ENCODE assay signal across 9 mouse cellular contexts in genomic region chr8:72590198-72590597, GRCm38 (mm10). TPM values are rescaled to one million over a fixed set of nuclear protein-coding genes. Genes with fewer than 3 reads are reported as not detected.
A peak's percentile ranks its signal among the peaks of the same experiment; 100 is the strongest.
DNase-seq lines count a peak whose midpoint lies in the region; ATAC-seq and TF ChIP-seq lines count a peak whose summit lies in the region.
"Had no signal": no experiment of that assay in that cellular context is flagged by ENCODE, and none has a peak within 500 bp of the region (broad histone marks: within the 10 kb centered on the region; RNA-seq: fewer than 3 reads in every experiment).

No protein-coding gene starts in this region.

- H3K9me3 ChIP-seq in heart, postnatal 0 days (replicated peaks; ENCODE audit: control insufficient read depth, low read length): no peaks in the 10 kb centered on the region
- H3K9me3 ChIP-seq: megakaryocyte, embryonic 14.5 days had no signal

- no peaks in the 10 kb centered on the region for H3K27me3 ChIP-seq in heart, postnatal 0 days (ENCODE audit: control insufficient read depth, insufficient read depth, low read length)
- H3K27me3 ChIP-seq: megakaryocyte, embryonic 14.5 days had no signal

- H3K4me2 ChIP-seq in heart, postnatal 0 days (ENCODE audit: low read depth, low read length): no peak overlapping the region

- 52% methylated on average over 2 of the region's 2 CpGs for WGBS in heart, postnatal 0 days

- no peak for DNase-seq in heart, postnatal 0 days (ENCODE audit: low spot score)
- DNase-seq in heart, adult 11 months: no peak
- DNase-seq in right cerebral cortex, postnatal 14 days: peak; percentile 49
- no peak for DNase-seq in right cerebral cortex, adult 18-20 months
- no peak for DNase-seq in frontal cortex, postnatal 25 days (ENCODE audit: low spot score in 2 of 2)
- DNase-seq in layer of hippocampus, adult 8-10 months (ENCODE audit: low spot score in 2 of 2): no peak

- peaks cover 21% of the 10 kb centered on the region for H3K4me1 ChIP-seq in heart, postnatal 0 days (ENCODE audit: control insufficient read depth, insufficient read depth)

- no peak for ATAC-seq in heart, postnatal 0 days (ENCODE audit: insufficient read depth, low read depth)
- peak; percentile 72 for ATAC-seq in erythroblast, adult 5-6 weeks (replicated peaks; ENCODE audit: low FRiP score, poor library complexity, severe bottlenecking)
- peak; percentile 88 for ATAC-seq in neutrophil, adult 5-6 weeks (ENCODE audit: extremely low read depth, insufficient number of reproducible peaks, low FRiP score, poor library complexity, severe bottlenecking)

- H3K4me3 ChIP-seq in heart, postnatal 0 days (ENCODE audit: low read depth, low read length): no peak overlapping the region
- H3K4me3 ChIP-seq: megakaryocyte, embryonic 14.5 days had no signal

- no peak for TF ChIP-seq EP300 in heart, postnatal 0 days (IDR thresholded peaks at IDR 0.05; ENCODE audit: low read depth)

- no peak overlapping the region for H3K9ac ChIP-seq in heart, postnatal 0 days (replicated peaks; ENCODE audit: low read depth, low read length)

- H3K36me3 ChIP-seq in heart, postnatal 0 days (replicated peaks; ENCODE audit: control insufficient read depth, insufficient read depth, low read length): no peaks in the 10 kb centered on the region; the same call in 1 of the 2 replicates

- TF ChIP-seq CTCF in heart, postnatal 0 days (IDR thresholded peaks at IDR 0.05; ENCODE audit: low read depth): peak; percentile 60

- no peak overlapping the region for H3K27ac ChIP-seq in heart, postnatal 0 days (ENCODE audit: low read depth)

RNA-seq across cellular contexts. Expression of gene Tmem38a, which starts 18.3 kb away (rescaled TPM):
- total RNA-seq in heart, postnatal 0 days (2014; rRNA removed; ENCODE audit: low replicate concordance): 278 and 325 TPM in 2 replicates
- 205 and 214 TPM in 2 replicates for polyA plus RNA-seq in heart, postnatal 0 days (2015; fragmentation: Nextera tagmentation; extraction: Ambion mirVana)
- 1.7 and 2.1 TPM in 2 replicates for total RNA-seq in erythroblast, adult 5-6 weeks (2015; ENCODE audit: low replicate concordance)
- total RNA-seq in erythroblast, adult 5-6 weeks (2017; ENCODE audit: low replicate concordance): 2.2 TPM in 1 of 2 replicates, not detected in the other
- 20.3 and 23.6 TPM in 2 replicates for total RNA-seq in neutrophil, adult 5-6 weeks (2017)
- 100 to 1,000 TPM in 3 of 4 experiments, 10 to 100 TPM in 1; 97.4 to 111 (median 103) TPM for total RNA-seq in layer of hippocampus, adult 8-10 months (2022)

RNA-seq across cellular contexts. Expression of gene Smim7, which starts 19.3 kb away (rescaled TPM):
- 101 and 108 TPM in 2 replicates for total RNA-seq in heart, postnatal 0 days (2014; rRNA removed; ENCODE audit: low replicate concordance)
- 116 and 120 TPM in 2 replicates for polyA plus RNA-seq in heart, postnatal 0 days (2015; fragmentation: Nextera tagmentation; extraction: Ambion mirVana)
- 15.9 and 46.7 TPM in 2 replicates for total RNA-seq in erythroblast, adult 5-6 weeks (2015; ENCODE audit: low replicate concordance)
- 21.3 and 22.9 TPM in 2 replicates for total RNA-seq in erythroblast, adult 5-6 weeks (2017; ENCODE audit: low replicate concordance)
- 36.3 and 46.4 TPM in 2 replicates for total RNA-seq in neutrophil, adult 5-6 weeks (2017)
- total RNA-seq in layer of hippocampus, adult 8-10 months (2022): 100 to 1,000 TPM; 102 to 116 (median 113) TPM

RNA-seq across cellular contexts. Expression of gene Med26, which starts 42.1 kb away (rescaled TPM):
- 6.0 and 17.0 TPM in 2 replicates for total RNA-seq in heart, postnatal 0 days (2014; rRNA removed; ENCODE audit: low replicate concordance)
- polyA plus RNA-seq in heart, postnatal 0 days (2015; fragmentation: Nextera tagmentation; extraction: Ambion mirVana): 6.2 and 6.6 TPM in 2 replicates
- 4.2 and 4.8 TPM in 2 replicates for total RNA-seq in erythroblast, adult 5-6 weeks (2015; ENCODE audit: low replicate concordance)
- total RNA-seq in erythroblast, adult 5-6 weeks (2017; ENCODE audit: low replicate concordance): 3.2 and 3.8 TPM in 2 replicates
- total RNA-seq in neutrophil, adult 5-6 weeks (2017): 9.1 and 10.1 TPM in 2 replicates
- total RNA-seq in layer of hippocampus, adult 8-10 months (2022): 10 to 100 TPM in 1 of 4 experiments, 1 to 10 TPM in 3; 7.1 to 11.1 (median 9.2) TPM

RNA-seq across cellular contexts. Expression of gene Nwd1, which starts 56.3 kb away (rescaled TPM):
- 2.0 and 2.3 TPM in 2 replicates for total RNA-seq in heart, postnatal 0 days (2014; rRNA removed; ENCODE audit: low replicate concordance)
- polyA plus RNA-seq in heart, postnatal 0 days (2015; fragmentation: Nextera tagmentation; extraction: Ambion mirVana): 0.15 and 0.20 TPM in 2 replicates
- 0.58 and 0.84 TPM in 2 replicates for total RNA-seq in erythroblast, adult 5-6 weeks (2015; ENCODE audit: low replicate concordance)
- 0.14 and 1.3 TPM in 2 replicates for total RNA-seq in erythroblast, adult 5-6 weeks (2017; ENCODE audit: low replicate concordance)
- 0.12 TPM in 2 replicates for total RNA-seq in neutrophil, adult 5-6 weeks (2017)
- 10 to 100 TPM; 45.4 to 57.7 (median 50.6) TPM for total RNA-seq in layer of hippocampus, adult 8-10 months (2022)
